Mouse (Mus musculus) left cerebral cortex, adult 9 months (tissue): Measurements from ENCODE around the gene Otulinl.

Experiments
- DNase-seq, 2 experiments: peaks; one replicate each; pipeline ENCODE4 v3.0.0; 2022; ENCODE audit warnings: low spot score in 2 of 2

Gene Otulinl

GRCm38 (mm10) chr15:27657866-27658265, 23.5 kb downstream of the Otulinl start:
- DNase-seq: no peak

DNA sequence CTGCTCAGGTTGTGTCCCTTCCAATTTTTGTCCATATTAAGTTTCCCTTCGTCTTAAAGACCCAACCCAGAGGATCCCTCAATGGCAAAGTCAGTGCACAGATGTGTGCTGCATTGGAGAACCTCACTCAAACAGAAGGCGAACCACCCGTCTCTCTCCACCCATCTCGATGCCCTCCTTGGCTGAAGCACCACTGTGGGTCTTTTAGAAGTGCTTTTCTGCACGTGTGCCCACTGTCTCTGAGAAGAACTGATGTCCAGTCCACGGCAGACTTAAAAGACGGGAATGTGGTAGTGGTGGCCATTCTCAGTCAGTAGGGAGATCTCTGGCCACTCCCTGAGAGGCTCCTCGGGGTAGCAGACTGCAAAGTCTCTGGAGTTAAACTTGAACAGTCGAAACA, 24.8 kb downstream of the Otulinl start:
- no peak for DNase-seq

DNA sequence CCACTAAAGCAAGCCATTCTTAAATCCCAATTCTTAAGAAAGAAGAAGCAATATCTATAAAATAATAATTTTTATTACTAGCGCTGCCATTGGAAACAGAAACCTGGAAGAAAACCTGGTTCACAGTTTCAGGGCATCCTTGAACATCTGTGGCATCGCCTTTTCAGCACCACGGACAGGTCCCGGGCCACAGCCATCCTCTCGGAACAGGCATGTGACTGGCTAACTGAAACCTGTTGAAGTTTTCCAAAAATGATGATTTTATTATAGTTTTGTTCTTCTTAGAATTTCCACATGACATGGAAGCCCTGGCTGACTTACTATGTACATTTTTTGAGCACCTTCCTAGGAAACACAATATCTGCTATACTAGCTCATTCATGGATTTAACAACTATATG, 26.4 kb downstream of the Otulinl start:
- no peak for DNase-seq

- no peak for DNase-seq
These were observed 33.7 kb downstream of the Otulinl start for GRCm38 (mm10) chr15:27647686-27648085.

- no peak for DNase-seq
These were observed 34.7 kb downstream of the Otulinl start for GRCm38 (mm10) chr15:27646665-27647064.

GRCm38 (mm10) chr15:27645250-27645649, 36.1 kb downstream of the Otulinl start:
- DNase-seq: no peak

- DNase-seq: peak in 1 of 2 experiments; percentile 78
These were observed 38.5 kb downstream of the Otulinl start for GRCm38 (mm10) chr15:27642895-27643294.

GRCm38 (mm10) chr15:27641171-27641570, 40.2 kb downstream of the Otulinl start:
- DNase-seq: no peak

GRCm38 (mm10) chr15:27633941-27634900, 47.2 kb downstream of the Otulinl start:
- DNase-seq: no peak

- DNase-seq: peak; percentile 92 to 98
These were observed 50.6 kb downstream of the Otulinl start, which contains the start of gene Otulin for GRCm38 (mm10) chr15:27630601-27631383. Gene Otulin (minus strand): TSS chr15:27630693.

DNA sequence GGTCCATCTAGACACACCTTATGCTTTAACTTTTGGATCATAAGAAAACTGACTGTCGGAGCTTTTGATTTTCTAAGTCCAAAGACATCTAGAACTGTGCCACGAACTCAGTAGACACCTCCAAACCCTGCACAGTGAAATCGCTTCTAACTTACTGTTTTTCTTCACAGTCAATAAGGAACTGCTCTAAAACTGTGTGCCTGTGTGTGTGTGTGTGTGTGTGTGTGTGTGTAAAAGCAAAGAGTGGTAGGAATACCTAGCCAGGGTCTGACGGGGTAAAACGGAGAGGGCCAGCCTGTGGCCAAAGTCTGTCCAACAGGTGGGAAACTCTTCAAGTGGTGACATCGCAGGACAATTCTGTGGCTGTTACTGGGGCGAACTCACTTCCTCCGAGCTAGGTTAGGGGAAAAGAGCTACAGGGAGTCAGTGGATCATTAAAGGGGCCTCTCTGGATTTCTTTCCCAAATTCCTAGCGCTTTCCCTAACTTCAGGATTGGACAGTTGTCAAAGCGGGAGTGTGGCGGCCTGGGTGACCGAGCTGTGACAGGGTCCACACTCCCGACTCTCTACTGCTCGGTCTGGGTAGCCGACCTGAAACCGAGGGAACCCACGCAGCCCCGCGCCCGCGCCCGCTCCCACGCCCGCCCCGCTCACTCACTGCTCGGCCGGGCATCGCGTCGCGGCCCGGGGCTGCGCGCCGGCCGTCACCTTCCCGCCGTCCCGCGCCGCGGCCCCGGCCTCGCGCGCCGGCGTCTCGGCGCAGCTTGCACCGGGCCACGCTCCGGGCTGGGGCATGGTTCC, 51.4 kb downstream of the Otulinl start:
- no peak for DNase-seq

DNA sequence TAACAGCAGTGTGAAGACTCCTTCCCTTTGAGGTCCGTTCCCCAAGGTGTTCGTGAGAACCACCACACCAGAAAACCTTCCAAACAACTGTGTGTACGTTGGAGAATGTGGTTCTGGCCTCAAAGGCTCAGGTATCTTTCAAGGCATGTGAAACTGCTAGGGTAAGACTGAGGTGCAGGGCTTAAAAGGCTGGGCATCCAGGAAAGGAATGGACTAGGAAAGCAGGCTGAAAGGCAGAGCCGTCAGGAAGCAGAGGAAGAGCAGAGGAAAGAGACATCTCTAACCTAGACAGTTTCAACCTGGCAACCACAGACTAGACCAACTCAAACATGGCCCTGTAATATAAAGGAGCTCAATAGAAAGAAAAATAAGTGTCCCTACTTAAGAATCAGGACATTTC, 52.3 kb downstream of the Otulinl start:
- DNase-seq: no peak

DNA sequence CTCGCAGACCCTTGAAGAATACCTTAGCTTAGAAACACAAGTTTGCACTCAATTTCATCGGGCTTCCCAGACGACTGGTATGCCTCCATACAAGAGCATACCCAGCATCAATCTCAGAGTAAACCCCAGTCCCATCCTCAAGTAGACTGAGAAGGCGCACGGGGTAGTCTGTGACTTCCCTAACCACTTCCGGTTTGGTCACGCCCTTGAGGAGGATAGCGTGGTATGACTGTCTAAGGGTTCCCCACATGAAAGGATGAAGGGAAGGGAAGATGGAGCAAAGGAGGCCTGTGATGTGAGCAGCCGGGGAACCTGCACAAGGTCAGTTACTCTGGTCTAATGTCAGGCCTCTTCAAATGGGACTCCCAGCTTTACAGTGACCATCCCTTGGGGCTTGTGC, 53.6 kb downstream of the Otulinl start:
- DNase-seq: no peak

GRCm38 (mm10) chr15:27626314-27626713, 55.1 kb downstream of the Otulinl start:
- DNase-seq: no peak

DNA sequence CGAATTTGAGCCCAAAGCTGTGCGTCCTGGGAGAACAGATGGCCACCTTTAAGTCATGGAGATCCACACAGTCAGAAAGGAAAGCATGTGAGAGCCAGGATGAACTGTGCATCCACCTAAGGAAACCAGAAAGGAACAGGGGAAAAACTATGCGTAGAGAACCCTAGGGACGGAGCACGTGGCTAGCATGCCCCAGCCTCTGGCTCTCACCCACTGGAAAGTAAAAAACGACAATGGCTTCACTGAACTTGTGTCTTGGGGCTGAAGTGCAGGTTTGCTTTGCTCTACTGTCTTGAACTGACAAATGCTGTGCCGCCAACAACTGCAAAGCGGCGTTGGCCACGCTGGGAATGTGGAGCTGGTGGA, 55.5 kb downstream of the Otulinl start:
- no peak for DNase-seq

GRCm38 (mm10) chr15:27625014-27625889, 56.1 kb downstream of the Otulinl start:
- peak in 1 of 2 experiments; percentile 33 for DNase-seq

DNA sequence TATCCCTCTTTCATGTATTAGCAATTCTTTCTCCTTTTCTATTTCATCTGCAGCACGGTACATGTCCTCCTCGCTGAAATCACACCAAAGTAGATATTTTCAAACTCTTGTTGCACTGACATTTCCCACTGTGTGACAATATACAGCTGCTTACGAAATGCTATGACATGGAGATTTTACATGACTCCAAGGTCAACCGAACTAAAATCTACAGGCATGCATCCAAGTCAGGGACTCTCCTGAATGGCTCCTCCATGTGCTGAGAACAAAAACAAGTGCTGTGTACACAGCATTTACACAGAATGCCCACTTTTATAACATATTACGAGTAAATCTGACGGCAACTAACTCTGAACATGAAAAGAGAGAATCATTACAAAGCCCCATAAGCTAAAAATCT, 58.1 kb downstream of the Otulinl start:
- DNase-seq: no peak

GRCm38 (mm10) chr15:27620475-27621185, 60.7 kb downstream of the Otulinl start:
- DNase-seq: no peak

DNA sequence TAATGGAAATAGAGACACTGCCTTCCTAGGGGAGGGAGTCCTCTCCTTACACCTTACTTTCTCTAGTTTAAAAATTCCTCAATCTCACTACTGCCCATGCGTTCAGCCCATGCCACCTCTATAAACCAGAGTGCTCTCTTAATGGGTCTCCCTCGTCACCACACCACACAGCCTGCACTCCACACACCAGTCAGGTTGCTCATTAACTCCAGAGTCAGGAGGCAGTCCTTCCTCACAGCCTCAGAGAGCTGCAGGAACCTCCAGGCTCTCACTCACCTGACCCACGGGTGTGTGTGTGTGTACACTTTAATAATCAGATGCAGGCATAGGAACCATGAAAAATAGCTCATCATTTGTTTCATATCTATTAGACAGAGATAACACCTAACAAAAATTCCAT, 61.7 kb downstream of the Otulinl start:
- DNase-seq: no peak
